Mouse (Mus musculus) cerebellum, adult 8-10 months (tissue): ENCODE results near the gene Rapsn.

Experiments used
- DNase-seq: peaks from one replicate; pipeline ENCODE4 v3.0.0; 2022

Rapsn gene

GRCm38 (mm10) chr2:91053934-91054382 is 18.5 kb downstream of the Rapsn start, which contains the start of gene Psmc3:
Psmc3 (plus strand) TSS chr2:91054009.
- DNase-seq, result peak; percentile 98

GRCm38 (mm10) chr2:91058435-91058834 is 23.0 kb downstream of the Rapsn start:
- no peak for DNase-seq

- DNase-seq, result no peak
Observed at GRCm38 (mm10) chr2:91059376-91059775, 24.0 kb downstream of the Rapsn start.

GRCm38 (mm10) chr2:91060544-91061355 is 25.3 kb downstream of the Rapsn start:
- no peak for DNase-seq

- no peak for DNase-seq
Observed at GRCm38 (mm10) chr2:91061849-91062481, 26.5 kb downstream of the Rapsn start.

- DNase-seq, result no peak
Observed at GRCm38 (mm10) chr2:91062779-91063606, 27.6 kb downstream of the Rapsn start.

GRCm38 (mm10) chr2:91064211-91064610 is 28.8 kb downstream of the Rapsn start:
- no peak for DNase-seq

GRCm38 (mm10) chr2:91065544-91065943 is 30.1 kb downstream of the Rapsn start:
- DNase-seq, result peak; percentile 50

GRCm38 (mm10) chr2:91066455-91066854 is 31.0 kb downstream of the Rapsn start:
- no peak for DNase-seq

- DNase-seq, result no peak
Observed at GRCm38 (mm10) chr2:91068162-91068871, 32.9 kb downstream of the Rapsn start.

GRCm38 (mm10) chr2:91068872-91069165 is 33.4 kb downstream of the Rapsn start:
- no peak for DNase-seq

GRCm38 (mm10) chr2:91069306-91070000 is 34.0 kb downstream of the Rapsn start:
- peak; percentile 32 for DNase-seq

- DNase-seq, result peak; percentile 97
Observed at GRCm38 (mm10) chr2:91070076-91070800, 34.8 kb downstream of the Rapsn start, which contains the start of gene Slc39a13. Slc39a13 (minus strand) TSS chr2:91070417.

- no peak for DNase-seq
Observed at GRCm38 (mm10) chr2:91071059-91071458, 35.6 kb downstream of the Rapsn start.

GRCm38 (mm10) chr2:91072092-91072491 is 36.7 kb downstream of the Rapsn start:
- no peak for DNase-seq

- no peak for DNase-seq
Observed at GRCm38 (mm10) chr2:91077957-91078313, 42.5 kb downstream of the Rapsn start.

GRCm38 (mm10) chr2:91078314-91079025 is 43.0 kb downstream of the Rapsn start:
- no peak for DNase-seq

GRCm38 (mm10) chr2:91079026-91079384 is 43.6 kb downstream of the Rapsn start:
- no peak for DNase-seq

- no peak for DNase-seq
Observed at GRCm38 (mm10) chr2:91080784-91081513, 45.5 kb downstream of the Rapsn start.
